Mouse (Mus musculus): ENCODE measurements around the gene Atp5j.
A peak's percentile ranks its signal among the peaks of the same experiment; 100 is the strongest.

Gene Atp5j

DNA sequence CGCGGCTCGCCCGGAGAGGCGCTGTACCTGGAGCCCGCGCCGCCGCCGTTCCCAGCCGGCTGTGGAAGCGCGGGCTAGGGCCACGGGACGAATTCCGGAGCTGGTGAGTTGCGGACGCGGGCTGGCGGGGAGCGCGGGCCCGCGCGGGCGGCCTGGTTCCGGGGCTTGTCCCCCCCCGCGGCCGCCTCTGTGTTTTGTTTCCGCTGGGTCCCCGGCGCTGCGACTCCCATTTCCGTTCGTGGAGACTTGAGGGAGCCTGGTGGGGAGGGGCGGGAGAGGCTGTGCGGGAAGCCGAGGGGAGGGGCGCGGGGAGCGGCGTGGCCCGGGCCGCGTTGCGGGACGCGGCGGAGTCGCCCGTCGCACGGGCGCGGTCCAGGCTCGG lies at the start of gene Atp5j:
Atp5j (minus strand) TSS at position 185 of the 382 bp plus-strand sequence.
- DNase-seq, result peak in 1 of 2 experiments; percentile 70

GRCm38 (mm10) chr16:84884572-84884971 lies 49.1 kb upstream of the Atp5j start:
- no peak for DNase-seq

GRCm38 (mm10) chr16:84881754-84882321 lies 46.4 kb upstream of the Atp5j start:
- no peak for DNase-seq

DNA sequence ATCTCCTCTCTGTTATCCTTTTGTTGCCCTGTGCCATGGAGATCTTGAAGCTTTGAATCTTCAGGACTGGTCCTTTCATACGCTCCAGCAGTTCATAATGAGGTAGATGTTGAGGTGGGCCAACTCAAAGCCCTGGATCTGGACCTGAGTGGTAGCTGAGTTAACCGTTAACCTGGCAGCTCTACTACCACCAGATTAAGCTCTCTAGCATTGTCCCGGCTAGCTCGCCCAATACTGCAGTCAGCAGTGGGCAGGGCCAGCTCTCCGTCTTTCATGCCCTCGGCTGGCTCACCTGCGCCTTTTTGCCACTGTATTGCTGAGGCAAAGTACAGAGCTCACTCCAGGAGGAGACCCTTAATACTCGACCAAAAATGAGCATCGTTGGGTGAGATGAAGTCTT lies 45.7 kb upstream of the Atp5j start:
- no peak for DNase-seq

DNA sequence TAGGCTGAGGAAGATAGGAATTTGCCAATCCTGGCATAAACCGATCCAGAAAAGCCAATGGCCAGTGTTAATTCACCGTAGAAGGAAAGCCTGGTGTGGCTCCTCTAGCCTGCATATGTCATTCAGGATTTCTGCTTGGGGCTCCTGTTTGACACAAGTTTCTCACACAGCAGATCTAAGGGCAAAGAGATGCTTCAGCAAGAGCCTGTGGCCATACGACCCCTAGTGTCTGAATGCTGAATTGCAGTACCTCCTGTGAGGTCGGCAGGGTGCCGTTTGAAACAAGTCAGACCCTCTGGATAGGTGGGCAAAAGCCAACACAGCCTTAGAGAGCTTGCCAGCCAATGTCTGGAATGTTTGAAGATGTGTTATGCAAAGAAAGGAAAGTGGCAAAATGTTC lies 43.7 kb upstream of the Atp5j start:
- DNase-seq, result peak; percentile 28 to 69

DNA sequence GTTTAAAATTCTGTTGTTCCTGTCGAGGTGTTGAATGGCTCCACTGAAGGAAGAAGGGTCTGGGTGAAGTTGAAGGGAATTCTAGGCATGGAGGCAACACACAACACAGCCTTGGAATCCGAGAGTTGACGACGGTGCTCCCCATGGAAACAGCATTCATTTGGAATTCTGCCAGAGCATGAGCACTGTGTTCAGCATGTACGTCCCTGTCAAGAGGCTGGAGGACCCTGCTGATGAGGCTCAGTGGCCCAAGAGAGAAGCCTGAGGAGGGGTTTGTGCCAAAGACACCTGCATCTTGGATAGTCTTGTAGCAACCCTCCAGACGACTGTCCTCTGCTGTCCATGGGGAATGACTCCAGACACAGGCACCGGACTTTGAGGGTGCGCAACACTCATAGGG lies 40.7 kb upstream of the Atp5j start:
- no peak for DNase-seq

DNA sequence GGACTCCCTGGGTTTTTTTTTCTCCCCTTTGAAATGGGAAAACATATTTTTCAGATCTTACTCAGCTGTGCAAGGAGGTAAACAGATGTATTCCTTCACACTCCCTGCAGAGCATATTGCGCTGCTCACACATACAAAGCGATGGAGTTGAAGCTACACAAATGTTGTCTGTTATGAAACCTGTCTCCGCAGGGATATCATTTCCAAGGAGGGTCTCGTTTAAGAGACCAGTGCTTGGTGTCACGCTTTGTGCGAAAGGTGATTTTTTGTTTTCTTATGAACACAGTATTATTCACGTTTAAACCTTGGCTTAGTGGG lies 40.3 kb upstream of the Atp5j start:
- no peak for DNase-seq

DNA sequence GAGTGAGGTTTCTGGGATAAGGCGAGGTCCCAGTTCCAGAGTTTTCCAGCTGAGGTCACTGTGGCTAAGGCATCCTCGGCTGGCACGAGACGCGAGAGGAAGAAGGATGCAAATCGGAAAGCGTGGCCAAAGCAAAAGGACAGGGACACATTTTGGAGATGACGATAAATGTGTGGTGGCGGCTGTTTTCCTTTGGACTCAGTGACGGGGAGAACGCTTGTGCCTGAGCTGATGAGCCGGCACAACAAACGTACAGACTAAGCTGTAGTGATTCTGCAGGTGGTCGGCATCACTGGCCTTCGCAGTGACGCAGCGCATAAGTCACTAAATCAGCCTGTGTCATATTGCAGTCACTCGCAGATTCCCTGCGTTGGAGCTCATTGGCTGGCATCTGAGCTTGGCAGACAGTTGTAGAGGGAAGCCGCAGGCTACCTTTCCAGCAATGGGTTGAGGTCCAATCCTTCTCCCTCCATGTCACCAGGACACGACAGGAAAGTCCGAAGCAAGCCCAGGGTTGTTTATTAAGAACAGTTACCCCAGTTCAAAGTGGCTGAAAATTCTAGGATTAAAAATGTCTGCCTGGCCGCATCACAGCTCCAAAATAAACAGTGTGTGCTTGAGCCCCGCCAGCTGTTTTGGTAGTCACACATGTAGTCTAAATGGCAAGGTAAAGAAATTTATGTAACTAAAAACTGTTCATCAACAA lies 39.7 kb upstream of the Atp5j start:
- no peak for DNase-seq

DNA sequence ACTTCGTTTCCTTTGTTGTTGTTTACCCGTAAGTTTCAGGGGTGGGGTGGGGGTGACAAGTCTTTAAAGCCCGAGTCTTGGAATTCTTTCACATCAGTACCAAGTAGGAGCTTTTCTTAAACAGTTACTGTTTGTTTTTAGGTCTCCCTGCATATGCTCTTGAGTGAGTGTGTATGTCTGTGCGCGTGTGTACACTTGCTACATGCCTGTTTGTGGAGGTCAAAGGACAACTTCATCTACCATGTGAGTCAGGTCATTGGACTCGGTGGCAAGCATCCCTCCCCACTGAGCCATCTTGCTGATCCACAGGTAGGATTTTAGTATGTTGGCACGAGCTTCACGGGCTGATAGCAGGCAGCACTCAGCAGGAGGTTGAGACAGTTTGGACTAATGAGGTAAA lies 38.4 kb upstream of the Atp5j start:
- DNase-seq, result no peak

DNA sequence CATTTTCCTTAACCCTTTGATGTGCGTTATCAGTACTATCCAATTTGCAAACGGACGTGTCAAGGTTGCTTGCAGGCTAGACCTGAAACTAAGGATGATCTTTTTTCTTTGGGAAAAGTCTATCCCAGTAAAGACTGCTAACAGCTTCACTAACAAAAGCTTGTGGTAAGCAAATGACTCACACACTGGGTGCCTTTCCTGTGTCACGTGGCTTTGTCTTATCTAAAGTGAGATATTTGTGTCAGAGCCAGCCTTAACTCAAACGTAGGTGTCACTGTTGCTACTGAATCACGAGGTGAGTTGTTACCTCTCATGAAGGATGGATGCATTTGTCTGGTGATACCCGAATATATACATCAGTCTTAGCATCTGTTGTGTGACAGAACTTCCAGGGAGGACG lies 29.2 kb upstream of the Atp5j start:
- DNase-seq, result no peak

DNA sequence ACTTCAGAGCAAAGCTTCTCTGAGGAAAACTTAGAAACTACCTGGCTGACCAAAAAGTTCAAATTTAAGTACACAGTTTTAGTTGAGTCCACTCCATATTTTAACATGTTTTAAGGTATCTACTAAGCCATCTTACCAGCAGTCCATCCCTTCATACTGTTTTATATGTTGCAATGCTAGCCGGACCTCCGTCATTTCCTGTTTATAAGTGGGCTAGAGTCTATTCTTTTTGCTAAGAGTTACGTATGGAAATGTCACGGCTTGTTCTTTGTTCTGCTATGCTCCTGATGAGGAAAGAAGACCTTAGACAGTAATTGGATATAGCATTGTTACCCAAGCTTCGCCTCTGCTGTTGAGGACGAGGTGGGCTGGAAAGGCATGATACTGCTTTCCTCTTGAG lies 18.1 kb upstream of the Atp5j start:
- DNase-seq, result no peak

GRCm38 (mm10) chr16:84838576-84838975 lies 3.2 kb upstream of the Atp5j start:
- no peak for DNase-seq

- no peak for DNase-seq
Measured at GRCm38 (mm10) chr16:84835823-84836743, 658 bp upstream of the Atp5j start.

DNA sequence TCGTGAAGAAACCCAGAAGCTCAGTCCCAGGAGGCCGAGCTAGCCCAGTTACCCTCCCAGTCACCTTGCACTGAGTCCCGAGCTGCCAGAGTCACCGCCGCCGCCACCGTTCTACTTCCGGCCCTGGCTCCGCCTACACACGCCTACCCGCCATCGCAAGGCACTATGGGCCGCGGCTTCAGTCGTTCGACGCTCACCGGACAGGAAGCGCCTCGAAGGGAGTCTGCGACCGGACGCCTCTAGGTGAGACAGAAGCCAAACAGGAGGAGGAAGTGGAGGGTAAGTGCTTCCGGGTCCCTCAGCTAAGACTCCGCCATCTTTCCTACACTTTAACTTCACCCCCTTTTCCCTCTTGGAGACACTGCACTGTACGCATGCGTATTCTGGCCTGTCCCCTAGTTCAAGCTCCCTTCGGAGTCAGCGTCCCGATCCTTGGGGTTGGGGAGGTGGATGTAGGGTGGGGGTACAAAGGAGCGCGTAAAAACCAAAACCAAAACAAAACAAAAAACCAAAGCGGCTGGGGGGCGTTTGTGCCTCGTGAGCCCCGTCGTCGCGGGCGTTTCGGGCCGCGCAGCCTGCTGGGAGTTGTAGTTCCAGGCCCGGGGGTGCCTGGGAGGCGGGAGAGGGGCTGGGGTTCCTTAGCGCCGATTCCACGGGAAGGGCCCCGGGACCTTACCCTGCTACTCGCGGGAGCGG lies 532 bp downstream of the Atp5j start, which contains the start of gene Gabpa:
Gabpa (plus strand) TSS at position 181 of the 696 bp plus-strand sequence.
- peak; percentile 84 for DNase-seq

GRCm38 (mm10) chr16:84834344-84834743 lies 1.1 kb downstream of the Atp5j start:
- no peak for DNase-seq

- no peak for DNase-seq
Measured at GRCm38 (mm10) chr16:84832736-84833135, 2.7 kb downstream of the Atp5j start.

- no peak for DNase-seq
Measured at GRCm38 (mm10) chr16:84831696-84832095, 3.7 kb downstream of the Atp5j start.

GRCm38 (mm10) chr16:84825009-84825408 lies 10.4 kb downstream of the Atp5j start:
- no peak for DNase-seq

DNA sequence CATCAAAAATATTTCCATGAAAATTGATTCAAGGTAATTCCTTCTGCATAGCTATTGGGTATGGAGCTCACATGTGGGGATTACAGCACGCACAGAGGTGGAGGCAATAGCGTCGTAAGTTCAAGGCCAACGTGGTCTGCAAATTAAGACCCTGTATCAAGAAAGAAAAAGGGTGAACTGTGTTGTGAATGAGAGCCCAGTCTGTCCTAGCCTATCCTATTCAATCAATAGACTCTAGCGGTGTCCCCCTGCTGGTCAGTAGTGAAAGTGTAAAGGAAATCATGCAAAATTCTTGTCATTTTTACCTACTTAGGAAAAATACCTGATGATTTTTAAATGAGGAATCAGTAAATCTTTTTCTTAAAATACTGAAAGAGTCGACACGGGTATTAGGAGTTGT lies 18.0 kb downstream of the Atp5j start:
- DNase-seq, result peak in 1 of 2 experiments; percentile 22

- DNase-seq, result no peak
Measured at GRCm38 (mm10) chr16:84814511-84814910, 20.9 kb downstream of the Atp5j start.

DNA sequence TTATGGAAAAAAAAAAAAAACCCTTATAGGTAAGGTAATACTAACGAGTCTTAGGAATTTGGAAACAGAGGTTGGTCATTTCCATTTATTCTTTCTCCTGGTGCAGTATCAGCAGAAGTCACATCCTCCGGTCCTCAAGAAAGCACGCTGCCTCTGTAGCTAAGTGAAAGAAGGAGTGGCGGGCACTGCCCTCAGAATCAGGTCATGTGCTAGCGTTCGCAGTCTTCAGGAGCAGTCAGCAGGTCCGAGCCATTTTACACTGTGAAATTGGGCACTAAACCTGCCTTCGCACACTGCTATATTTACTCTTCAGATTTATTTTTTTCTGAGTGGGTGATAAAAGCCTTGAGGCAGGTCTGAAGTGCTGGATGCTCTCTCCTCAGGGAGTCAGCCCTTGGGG lies 21.6 kb downstream of the Atp5j start:
- no peak for DNase-seq

- no peak for DNase-seq
Measured at GRCm38 (mm10) chr16:84810254-84810653, 25.2 kb downstream of the Atp5j start.

DNA sequence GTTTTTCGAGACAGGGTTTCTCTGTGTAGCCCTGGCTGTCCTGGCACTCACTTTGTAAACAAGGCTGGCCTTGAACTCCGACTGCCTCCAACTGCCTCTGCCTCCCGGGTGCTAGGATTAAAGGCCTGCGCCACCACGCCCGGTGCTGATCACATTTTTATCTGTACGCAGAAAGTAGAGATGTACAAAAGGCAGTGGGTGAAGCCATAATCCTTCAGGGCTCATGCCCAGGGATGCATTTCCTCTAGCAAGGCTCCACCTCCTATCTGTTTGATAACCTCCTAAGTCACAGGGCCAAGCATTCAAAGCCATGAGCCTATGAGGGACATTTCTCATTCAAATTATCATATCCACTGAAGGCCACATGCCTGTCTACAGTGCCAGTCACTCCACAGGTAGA lies 27.6 kb downstream of the Atp5j start:
- DNase-seq, result no peak

Measured in spleen, adult 18-20 months (tissue).